Mouse (Mus musculus): Measurements from ENCODE around the gene Ssh3. TPM values are rescaled to one million over a fixed set of nuclear protein-coding genes. Genes with fewer than 3 reads are reported as not detected.

Ssh3 gene
- total and polyA plus RNA-seq, 2 experiments from 2014 or later, result 18.9 to 69.6 TPM

DNA sequence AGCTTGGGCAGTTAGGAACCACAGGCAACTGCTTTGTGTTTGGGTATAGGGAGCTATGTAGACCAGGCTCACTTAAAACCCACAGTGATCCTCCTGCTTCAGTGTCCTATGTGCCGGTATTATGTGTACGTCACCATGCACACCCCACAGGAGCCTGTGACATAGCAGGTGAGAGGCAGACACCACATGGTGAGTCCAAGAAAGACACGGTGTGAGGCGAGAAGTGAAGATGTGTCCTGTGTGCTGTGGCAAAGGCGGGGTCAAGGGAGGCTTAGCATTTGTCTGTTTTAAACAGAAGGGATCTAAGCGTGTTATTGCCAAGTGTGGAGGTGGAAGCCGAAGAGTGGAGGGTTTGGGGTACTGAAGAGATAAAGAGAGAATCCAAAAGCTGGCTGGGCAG, 42.2 kb downstream of the Ssh3 start:
- no peak overlapping the region for H3K9ac ChIP-seq (replicated peaks; ENCODE audit: low read length)
- no peaks in the 10 kb centered on the region for H3K4me1 ChIP-seq (ENCODE audit: insufficient read depth, low read length)
- ATAC-seq (no peak), DNase-seq (ENCODE audit: low spot score) (no peak)
- H3K36me3 ChIP-seq (ENCODE audit: insufficient read depth, low read length), result no peaks in the 10 kb centered on the region
- TF ChIP-seq CTCF (IDR thresholded peaks at IDR 0.05; ENCODE audit: low read depth), result no peak
- H3K27me3 ChIP-seq (ENCODE audit: insufficient read depth, low read length), result no peaks in the 10 kb centered on the region
- 89% methylated on average over 7 of the region's 7 CpGs for WGBS
- no peak overlapping the region for H3K4me3 ChIP-seq (ENCODE audit: low read length)
- no peak overlapping the region for H3K27ac ChIP-seq
- H3K4me2 ChIP-seq (ENCODE audit: low read depth, low read length), result no peak overlapping the region
- no peaks in the 10 kb centered on the region for H3K9me3 ChIP-seq (ENCODE audit: low read length)

DNA sequence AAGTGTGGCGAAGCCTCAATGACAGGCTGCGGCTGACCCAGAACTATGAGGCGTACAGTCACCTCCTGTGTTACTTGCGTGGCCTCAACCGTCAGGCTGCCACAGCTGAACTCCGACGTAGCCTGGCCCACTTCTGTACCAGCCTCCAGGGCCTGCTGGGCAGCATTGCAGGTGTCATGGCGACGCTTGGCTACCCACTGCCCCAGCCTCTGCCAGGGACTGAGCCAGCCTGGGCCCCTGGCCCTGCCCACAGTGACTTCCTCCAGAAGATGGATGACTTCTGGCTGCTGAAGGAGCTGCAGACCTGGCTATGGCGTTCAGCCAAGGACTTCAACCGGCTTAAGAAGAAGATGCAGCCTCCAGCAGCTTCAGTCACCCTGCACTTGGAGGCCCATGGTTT, 46.8 kb downstream of the Ssh3 start:
- H3K9ac ChIP-seq (replicated peaks; ENCODE audit: low read length), result no peak overlapping the region
- ATAC-seq, result peak; percentile 69; the same call in 1 of the 2 replicates

DNA sequence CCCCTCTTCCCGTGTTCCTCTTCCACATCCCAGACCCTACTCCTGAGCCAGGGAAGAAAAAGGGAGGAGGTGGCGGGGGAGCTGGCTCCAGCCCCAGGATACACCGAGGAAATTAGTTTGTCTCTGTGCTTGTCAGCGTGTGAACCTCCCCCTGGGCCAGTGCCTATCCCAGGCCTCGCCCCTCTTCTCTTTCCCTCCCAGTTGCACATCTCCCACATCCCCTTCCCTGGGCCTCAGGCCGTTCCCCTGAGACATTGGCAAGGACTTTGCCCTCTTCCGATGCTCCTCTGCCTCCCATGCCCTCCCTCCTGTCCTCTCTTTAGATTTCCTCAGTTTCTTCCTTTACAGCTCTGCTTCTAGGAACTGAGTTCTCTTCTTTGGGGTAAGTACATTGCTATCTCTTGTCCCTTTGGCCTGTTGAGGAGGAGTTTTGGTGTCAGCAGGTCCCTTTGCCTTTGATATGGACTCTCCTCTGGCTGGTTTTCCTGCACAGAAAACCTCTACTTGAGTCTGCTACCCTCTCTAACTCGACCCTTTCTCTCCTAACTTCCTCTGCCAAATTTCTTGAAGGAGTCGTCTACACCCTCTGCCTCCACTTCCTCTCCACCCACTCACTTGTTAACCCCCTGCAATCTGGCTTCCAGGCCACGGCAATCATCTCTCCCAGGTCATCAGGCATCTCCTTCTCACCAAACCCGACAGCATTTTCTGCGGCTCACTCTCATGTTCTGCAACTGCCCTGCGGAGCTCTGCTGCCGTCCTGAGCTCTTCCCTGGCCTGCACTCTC, 47.8 kb downstream of the Ssh3 start:
- TF ChIP-seq CTCF (IDR thresholded peaks at IDR 0.05; ENCODE audit: low read depth), result no peak
- Histone ChIP-seq H3K9me3 (ENCODE audit: low read length) (no peaks in the 10 kb centered on the region), H3K4me1 (ENCODE audit: insufficient read depth, low read length) (peaks cover 15% of the 10 kb centered on the region; the same call in 1 of the 2 replicates), H3K4me2 (ENCODE audit: low read depth, low read length) (no peak overlapping the region), H3K36me3 (ENCODE audit: insufficient read depth, low read length) (no peaks in the 10 kb centered on the region), H3K9ac (replicated peaks; ENCODE audit: low read length) (no peak overlapping the region), H3K27ac (no peak overlapping the region), H3K4me3 (ENCODE audit: low read length) (no peak overlapping the region), H3K27me3 (ENCODE audit: insufficient read depth, low read length) (no peaks in the 10 kb centered on the region)
- WGBS, result 33% methylated on average over 14 of the region's 14 CpGs
- ATAC-seq (no peak), DNase-seq (ENCODE audit: low spot score) (peak; percentile 33)

More for the DNA sequence above, 46.8 kb downstream of the Ssh3 start:
- no peak for TF ChIP-seq CTCF (IDR thresholded peaks at IDR 0.05; ENCODE audit: low read depth)
- Histone ChIP-seq H3K4me2 (ENCODE audit: low read depth, low read length) (no peak overlapping the region), H3K4me3 (ENCODE audit: low read length) (no peak overlapping the region), H3K36me3 (ENCODE audit: insufficient read depth, low read length) (no peaks in the 10 kb centered on the region), H3K27ac (no peak overlapping the region), H3K27me3 (ENCODE audit: insufficient read depth, low read length) (no peaks in the 10 kb centered on the region), H3K4me1 (ENCODE audit: insufficient read depth, low read length) (peaks cover 15% of the 10 kb centered on the region; the same call in 1 of the 2 replicates), H3K9me3 (ENCODE audit: low read length) (no peaks in the 10 kb centered on the region)
- peak; percentile 38 for DNase-seq (ENCODE audit: low spot score)
- WGBS, result 50% methylated on average over 11 of the region's 11 CpGs

DNA sequence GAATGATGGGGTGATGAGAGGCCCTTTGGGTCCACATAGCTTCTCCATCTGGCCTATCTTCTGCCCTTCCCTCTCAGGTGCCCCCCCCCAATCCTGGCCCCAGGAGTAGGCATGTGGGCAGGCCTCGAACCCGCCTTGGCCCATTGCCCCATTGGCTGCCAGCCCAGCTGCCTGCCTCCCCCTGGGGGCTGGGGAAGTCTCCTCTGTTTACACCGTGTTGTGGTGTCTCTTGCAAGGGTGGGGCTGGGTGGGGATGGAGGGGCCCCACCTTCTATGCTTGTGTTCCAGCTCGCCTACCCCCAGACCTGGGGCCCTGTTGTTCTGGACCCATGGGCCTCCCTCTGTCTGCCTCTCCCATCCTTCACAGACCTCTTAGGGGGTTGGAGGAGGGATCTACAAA, 48.6 kb downstream of the Ssh3 start:
- Histone ChIP-seq H3K4me2 (ENCODE audit: low read depth, low read length) (no peak overlapping the region), H3K4me1 (ENCODE audit: insufficient read depth, low read length) (peaks cover 15% of the 10 kb centered on the region; the same call in 1 of the 2 replicates), H3K9ac (replicated peaks; ENCODE audit: low read length) (no peak overlapping the region), H3K27me3 (ENCODE audit: insufficient read depth, low read length) (no peaks in the 10 kb centered on the region), H3K9me3 (ENCODE audit: low read length) (no peaks in the 10 kb centered on the region), H3K4me3 (ENCODE audit: low read length) (no peak overlapping the region), H3K36me3 (ENCODE audit: insufficient read depth, low read length) (no peaks in the 10 kb centered on the region), H3K27ac (no peak overlapping the region)
- 23% methylated on average over 4 of the region's 4 CpGs for WGBS
- DNase-seq (ENCODE audit: low spot score) (no peak), ATAC-seq (no peak)
- TF ChIP-seq CTCF (IDR thresholded peaks at IDR 0.05; ENCODE audit: low read depth), result no peak

DNA sequence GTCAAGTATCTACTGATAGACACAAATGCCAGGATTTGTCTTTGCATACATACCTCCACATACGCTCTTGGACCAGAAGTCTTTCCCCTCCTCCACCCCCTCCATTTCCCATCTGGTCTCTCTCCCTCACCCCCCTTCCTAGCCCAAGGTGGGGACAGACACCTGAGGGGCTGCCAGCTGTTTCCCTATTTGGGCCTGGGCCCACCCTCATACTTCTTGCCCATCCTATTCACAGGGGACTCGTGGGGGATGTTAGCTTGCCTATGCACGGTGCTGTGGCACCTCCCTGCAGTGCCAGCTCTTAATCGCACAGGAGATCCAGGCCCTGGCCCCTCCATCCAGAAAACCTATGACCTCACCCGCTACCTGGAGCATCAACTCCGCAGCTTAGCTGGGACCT, 49.0 kb downstream of the Ssh3 start:
- no peak for TF ChIP-seq CTCF (IDR thresholded peaks at IDR 0.05; ENCODE audit: low read depth)
- ATAC-seq (no peak), DNase-seq (ENCODE audit: low spot score) (no peak)
- Histone ChIP-seq H3K4me3 (ENCODE audit: low read length) (no peak overlapping the region), H3K4me2 (ENCODE audit: low read depth, low read length) (no peak overlapping the region), H3K9ac (replicated peaks; ENCODE audit: low read length) (no peak overlapping the region), H3K4me1 (ENCODE audit: insufficient read depth, low read length) (peaks cover 20% of the 10 kb centered on the region; the same call in 1 of the 2 replicates), H3K9me3 (ENCODE audit: low read length) (no peaks in the 10 kb centered on the region), H3K27me3 (ENCODE audit: insufficient read depth, low read length) (no peaks in the 10 kb centered on the region), H3K27ac (no peak overlapping the region), H3K36me3 (ENCODE audit: insufficient read depth, low read length) (no peaks in the 10 kb centered on the region)
- 73% methylated on average over 6 of the region's 6 CpGs for WGBS

DNA sequence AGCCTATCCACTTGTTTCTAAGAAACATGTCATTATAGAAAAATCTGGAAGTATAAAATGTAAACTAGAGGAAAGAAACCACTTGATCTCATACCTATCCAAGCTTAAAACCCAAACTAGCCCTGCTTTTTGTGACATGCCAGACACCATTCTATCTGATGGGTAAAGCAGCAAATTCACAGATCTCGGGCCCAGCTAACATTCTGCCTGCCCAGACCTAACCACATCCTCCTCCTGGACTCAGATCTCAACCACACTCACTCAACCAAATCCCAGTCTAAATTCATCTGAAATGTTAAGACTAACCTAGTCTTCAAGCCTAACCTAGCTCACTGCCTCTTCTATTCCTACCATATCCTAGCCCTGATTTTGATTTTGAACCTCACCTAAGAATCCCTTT, 50.2 kb downstream of the Ssh3 start:
- DNase-seq (ENCODE audit: low spot score), result no peak
- Histone ChIP-seq H3K36me3 (ENCODE audit: insufficient read depth, low read length) (no peaks in the 10 kb centered on the region), H3K27me3 (ENCODE audit: insufficient read depth, low read length) (peaks cover 5% of the 10 kb centered on the region), H3K4me1 (ENCODE audit: insufficient read depth, low read length) (peaks cover 31% of the 10 kb centered on the region; the same call in 1 of the 2 replicates), H3K9ac (replicated peaks; ENCODE audit: low read length) (no peak overlapping the region), H3K9me3 (ENCODE audit: low read length) (no peaks in the 10 kb centered on the region), H3K4me2 (ENCODE audit: low read depth, low read length) (no peak overlapping the region), H3K4me3 (ENCODE audit: low read length) (no peak overlapping the region), H3K27ac (no peak overlapping the region)
- 56% methylated on average over 1 of the region's 1 CpGs for WGBS
- ATAC-seq, result no peak
- TF ChIP-seq CTCF (IDR thresholded peaks at IDR 0.05; ENCODE audit: low read depth), result no peak

DNA sequence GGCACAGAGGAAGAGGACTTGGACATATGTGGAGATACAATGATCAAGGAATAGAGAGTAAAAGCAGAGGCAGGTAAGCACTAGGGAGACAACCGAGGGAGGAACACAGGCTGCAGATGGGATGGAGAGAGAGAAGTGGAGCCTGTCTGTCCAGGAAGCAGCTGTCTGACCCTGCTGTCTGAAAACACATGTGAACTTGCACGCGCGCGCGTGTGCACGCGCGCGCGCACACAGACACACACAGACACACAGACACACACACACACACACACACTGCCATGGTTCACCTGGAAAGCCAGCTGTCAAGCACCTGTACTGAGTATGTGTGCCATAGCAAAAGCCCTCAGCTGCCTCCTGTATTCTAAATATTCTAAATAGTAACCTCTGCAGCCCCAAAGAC, 50.7 kb downstream of the Ssh3 start:
- peaks cover 32% of the 10 kb centered on the region; the same call in 1 of the 2 replicates for H3K4me1 ChIP-seq (ENCODE audit: insufficient read depth, low read length)
- no peak overlapping the region for H3K4me2 ChIP-seq (ENCODE audit: low read depth, low read length)
- ATAC-seq (no peak), DNase-seq (ENCODE audit: low spot score) (no peak)
- H3K27me3 ChIP-seq (ENCODE audit: insufficient read depth, low read length), result peaks cover 9% of the 10 kb centered on the region
- TF ChIP-seq CTCF (IDR thresholded peaks at IDR 0.05; ENCODE audit: low read depth), result no peak
- no peaks in the 10 kb centered on the region for H3K9me3 ChIP-seq (ENCODE audit: low read length)
- H3K27ac ChIP-seq, result no peak overlapping the region
- H3K36me3 ChIP-seq (ENCODE audit: insufficient read depth, low read length), result no peaks in the 10 kb centered on the region
- WGBS, result 92% methylated on average over 11 of the region's 11 CpGs
- H3K4me3 ChIP-seq (ENCODE audit: low read length), result no peak overlapping the region
- H3K9ac ChIP-seq (replicated peaks; ENCODE audit: low read length), result no peak overlapping the region

Measured in hindbrain, postnatal 0 days (tissue).